In genomic region chr5:52617711-52618347, GRCm38 (mm10) we compare ENCODE assay signal across 8 mouse cellular contexts. TPM values are rescaled to one million over a fixed set of nuclear protein-coding genes. Genes with fewer than 3 reads are reported as not detected.
DNase-seq lines count a peak whose midpoint lies in the region; ATAC-seq lines count a peak whose summit lies in the region.
"Had no signal": no experiment of that assay in that cellular context is flagged by ENCODE, and none has a peak within 500 bp of the region (broad histone marks: within the 10 kb centered on the region; RNA-seq: fewer than 3 reads in every experiment).

No protein-coding gene starts in this region.

- H3K9ac ChIP-seq in lung, embryonic 16.5 days (ENCODE audit: low read length), result peak overlapping the region; percentile 54
- H3K9ac ChIP-seq in forebrain, embryonic 13.5 days, result peak overlapping the region; percentile 51; the same call in 1 of the 2 replicates
- H3K9ac ChIP-seq in limb, embryonic 11.5 days (ENCODE audit: low read length), result no peak overlapping the region
- H3K9ac ChIP-seq in stomach, embryonic 14.5 days (replicated peaks; ENCODE audit: low read depth, low read length), result peak overlapping the region; percentile 33; the same call in 1 of the 2 replicates
- H3K9ac ChIP-seq: liver, embryonic 14.5 days had no signal

- H3K27ac ChIP-seq in lung, embryonic 16.5 days (ENCODE audit: low read length), result no peak overlapping the region
- peak overlapping the region; percentile 79 for H3K27ac ChIP-seq in forebrain, embryonic 13.5 days
- no peak overlapping the region for H3K27ac ChIP-seq in limb, embryonic 11.5 days (replicated peaks; ENCODE audit: low read depth, low read length)
- peak overlapping the region; percentile 90; the same call in 1 of the 2 replicates for H3K27ac ChIP-seq in stomach, embryonic 14.5 days (ENCODE audit: low read length)
- H3K27ac ChIP-seq: liver, embryonic 14.5 days had no signal

- no peaks in the 10 kb centered on the region for H3K36me3 ChIP-seq in lung, embryonic 16.5 days (ENCODE audit: control insufficient read depth, insufficient read depth, low read length)
- H3K36me3 ChIP-seq in forebrain, embryonic 13.5 days (ENCODE audit: poor library complexity, severe bottlenecking), result no peaks in the 10 kb centered on the region
- no peaks in the 10 kb centered on the region for H3K36me3 ChIP-seq in limb, embryonic 11.5 days (ENCODE audit: control insufficient read depth, insufficient read depth, low read length)
- H3K36me3 ChIP-seq in stomach, embryonic 14.5 days (ENCODE audit: control insufficient read depth, insufficient read depth, low read length), result no peaks in the 10 kb centered on the region

- peaks cover 2% of the 10 kb centered on the region; the same call in 1 of the 2 replicates for H3K27me3 ChIP-seq in lung, embryonic 16.5 days (ENCODE audit: control insufficient read depth, insufficient read depth, low read depth, low read length)
- no peaks in the 10 kb centered on the region for H3K27me3 ChIP-seq in forebrain, embryonic 13.5 days
- H3K27me3 ChIP-seq in limb, embryonic 11.5 days (ENCODE audit: control insufficient read depth, insufficient read depth, low read length), result no peaks in the 10 kb centered on the region
- no peaks in the 10 kb centered on the region for H3K27me3 ChIP-seq in stomach, embryonic 14.5 days (ENCODE audit: control insufficient read depth, insufficient read depth, low read length)

- WGBS in lung, embryonic 16.5 days, result 57% methylated on average over 9 of the region's 9 CpGs
- WGBS in forebrain, embryonic 13.5 days, result 31% methylated on average over 9 of the region's 9 CpGs
- 41% methylated on average over 9 of the region's 9 CpGs for WGBS in limb, embryonic 11.5 days
- WGBS in stomach, embryonic 14.5 days, result 52% methylated on average over 9 of the region's 9 CpGs

- peak overlapping the region; percentile 45 for H3K4me3 ChIP-seq in lung, embryonic 16.5 days (ENCODE audit: low read length)
- peak overlapping the region; percentile 40 for H3K4me3 ChIP-seq in forebrain, embryonic 13.5 days
- peak overlapping the region; percentile 24; the same call in 1 of the 2 replicates for H3K4me3 ChIP-seq in limb, embryonic 11.5 days (ENCODE audit: low read depth, low read length)
- peak overlapping the region; percentile 34; the same call in 1 of the 2 replicates for H3K4me3 ChIP-seq in stomach, embryonic 14.5 days (ENCODE audit: low read depth, low read length)

- H3K4me2 ChIP-seq in lung, embryonic 16.5 days (ENCODE audit: low read depth, low read length), result peak overlapping the region; percentile 83
- H3K4me2 ChIP-seq in forebrain, embryonic 13.5 days, result peak overlapping the region; percentile 73
- H3K4me2 ChIP-seq in limb, embryonic 11.5 days (ENCODE audit: low read depth, severe bottlenecking), result peak overlapping the region; percentile 61
- peak overlapping the region; percentile 87 for H3K4me2 ChIP-seq in stomach, embryonic 14.5 days (replicated peaks; ENCODE audit: low read depth, low read length)

- H3K4me1 ChIP-seq in lung, embryonic 16.5 days (replicated peaks; ENCODE audit: control insufficient read depth, insufficient read depth, low read length), result peaks cover 7% of the 10 kb centered on the region
- peaks cover 20% of the 10 kb centered on the region for H3K4me1 ChIP-seq in forebrain, embryonic 13.5 days
- peaks cover 12% of the 10 kb centered on the region for H3K4me1 ChIP-seq in limb, embryonic 11.5 days (ENCODE audit: control insufficient read depth, insufficient read depth, low read length)
- H3K4me1 ChIP-seq in stomach, embryonic 14.5 days (ENCODE audit: control insufficient read depth, insufficient read depth, low read length), result peaks cover 26% of the 10 kb centered on the region

- ATAC-seq in lung, embryonic 16.5 days (ENCODE audit: low read depth), result no peak
- ATAC-seq in forebrain, embryonic 13.5 days, result peak; percentile 46
- ATAC-seq in limb, embryonic 11.5 days (ENCODE audit: insufficient number of reproducible peaks, low FRiP score, low TSS enrichment, low read depth), result no peak
- no peak for ATAC-seq in stomach, embryonic 14.5 days (ENCODE audit: insufficient number of reproducible peaks, insufficient read depth, low FRiP score, low read depth)

- no peaks in the 10 kb centered on the region for H3K9me3 ChIP-seq in lung, embryonic 16.5 days (ENCODE audit: control insufficient read depth, low read length)
- H3K9me3 ChIP-seq in forebrain, embryonic 13.5 days (replicated peaks), result no peaks in the 10 kb centered on the region
- no peaks in the 10 kb centered on the region for H3K9me3 ChIP-seq in limb, embryonic 11.5 days (ENCODE audit: control insufficient read depth, low read length)
- H3K9me3 ChIP-seq in stomach, embryonic 14.5 days (ENCODE audit: control insufficient read depth, low read depth, low read length), result no peaks in the 10 kb centered on the region

- no peak for DNase-seq in lung, adult 18-20 months
- DNase-seq in limb, embryonic 11.5 days (ENCODE audit: low spot score), result no peak
- DNase-seq in urinary bladder, adult 2 months (ENCODE audit: low spot score), result no peak
- DNase-seq in adipocyte (ENCODE audit: low spot score), result no peak

RNA-seq across cellular contexts. Expression of gene Lgi2, which starts 51.6 kb away (rescaled TPM):
- polyA plus RNA-seq in lung, embryonic 16.5 days (2015; fragmentation: Nextera tagmentation; extraction: Ambion mirVana), result 1.4 and 1.6 TPM in 2 replicates
- polyA plus RNA-seq in forebrain, embryonic 13.5 days (2015; fragmentation: Nextera tagmentation; extraction: Ambion mirVana), result 0.77 and 0.87 TPM in 2 replicates
- polyA plus RNA-seq in limb, embryonic 11.5 days (2014; fragmentation: Nextera tagmentation; extraction: Ambion mirVana), result 0.79 and 1.2 TPM in 2 replicates
- polyA plus RNA-seq in stomach, embryonic 14.5 days (2014; fragmentation: Nextera tagmentation; extraction: Ambion mirVana), result 17.2 and 17.5 TPM in 2 replicates
- polyA plus RNA-seq in urinary bladder, adult 2 months (2012; rRNA removed), result 2.0 and 3.3 TPM in 2 replicates

RNA-seq across cellular contexts. Expression of gene Sepsecs, which starts 51.7 kb away (rescaled TPM):
- polyA plus RNA-seq in lung, embryonic 16.5 days (2015; fragmentation: Nextera tagmentation; extraction: Ambion mirVana), result 9.7 and 10.2 TPM in 2 replicates
- polyA plus RNA-seq in forebrain, embryonic 13.5 days (2015; fragmentation: Nextera tagmentation; extraction: Ambion mirVana), result 7.1 and 9.2 TPM in 2 replicates
- 6.4 and 7.7 TPM in 2 replicates for polyA plus RNA-seq in limb, embryonic 11.5 days (2014; fragmentation: Nextera tagmentation; extraction: Ambion mirVana)
- polyA plus RNA-seq in stomach, embryonic 14.5 days (2014; fragmentation: Nextera tagmentation; extraction: Ambion mirVana), result 9.2 and 10.0 TPM in 2 replicates
- polyA plus RNA-seq in urinary bladder, adult 2 months (2012; rRNA removed), result 10.3 and 11.3 TPM in 2 replicates

Comparison
In these comparisons a context has a peak if more than half of its experiments do, and no peak if none do; other contexts are left out.
1. H3K27ac ChIP-seq: peak in forebrain, embryonic 13.5 days (single experiment) and stomach, embryonic 14.5 days (single experiment); none in lung, embryonic 16.5 days (single experiment) and limb, embryonic 11.5 days (single experiment).
2. Peak in every context shown above with its lines, with median percentiles within 50 percentile points of each other: H3K4me2 ChIP-seq and H3K4me3 ChIP-seq.